In the genomic region with DNA sequence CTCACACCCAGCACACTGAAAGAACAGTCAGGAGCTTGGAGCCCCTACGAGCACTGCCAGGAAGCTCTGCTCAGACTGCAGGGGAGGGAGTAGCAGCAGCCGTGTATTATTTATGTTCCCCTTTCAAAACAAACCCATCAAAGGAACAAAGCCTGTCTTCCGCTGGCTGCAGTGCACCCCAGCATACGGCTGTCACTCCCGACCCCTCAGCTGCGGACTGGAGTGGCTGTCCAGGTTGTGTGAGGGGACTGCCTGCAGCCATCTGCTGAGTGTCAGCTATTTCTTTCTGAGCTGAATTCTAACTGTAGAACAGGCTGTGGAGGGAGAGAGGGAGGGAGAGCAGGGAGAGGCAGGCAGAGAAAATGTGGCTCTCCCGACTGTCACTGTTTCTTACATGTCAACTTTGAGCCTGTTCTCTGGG, we compare ENCODE assay signal across 8 mouse cellular contexts.
A peak's percentile ranks its signal among the peaks of the same experiment; 100 is the strongest.
DNase-seq lines count a peak whose midpoint lies in the region; ATAC-seq lines count a peak whose summit lies in the region.

No protein-coding gene starts in this region.

- peak overlapping the region; percentile 51 for H3K4me2 ChIP-seq in heart, embryonic 14.5 days (ENCODE audit: low read length)
- peak overlapping the region; percentile 51 for H3K4me2 ChIP-seq in hindbrain, embryonic 14.5 days (replicated peaks)
- peak overlapping the region; percentile 38 for H3K4me2 ChIP-seq in stomach, embryonic 16.5 days (ENCODE audit: low read depth, low read length)

- H3K4me3 ChIP-seq in heart, embryonic 14.5 days (ENCODE audit: control insufficient read depth in 1 of 2, insufficient read depth in 1 of 2, low read depth in 1 of 2, low read length in 2 of 2) = peak overlapping the region; percentile 17 to 32
- H3K4me3 ChIP-seq in hindbrain, embryonic 14.5 days (replicated peaks; ENCODE audit: low read length) = no peak overlapping the region
- peak overlapping the region; percentile 24 for H3K4me3 ChIP-seq in stomach, embryonic 16.5 days (replicated peaks; ENCODE audit: low read length)

- H3K27ac ChIP-seq in heart, embryonic 14.5 days (replicated peaks in 1 of 2; ENCODE audit: control insufficient read depth in 1 of 2, insufficient read depth in 1 of 2, low read depth in 2 of 2, low read length in 2 of 2) = peak overlapping the region; percentile 20 to 75
- peak overlapping the region; percentile 78 for H3K27ac ChIP-seq in hindbrain, embryonic 14.5 days
- no peak overlapping the region for H3K27ac ChIP-seq in stomach, embryonic 16.5 days (ENCODE audit: low read length)

- peaks cover 9 to 14% of the 10 kb centered on the region in 2 experiments; a peak in 2 of 4 replicates for H3K4me1 ChIP-seq in heart, embryonic 14.5 days (ENCODE audit: control insufficient read depth in 2 of 2, insufficient read depth in 2 of 2, low read length in 2 of 2)
- peaks cover 21% of the 10 kb centered on the region for H3K4me1 ChIP-seq in hindbrain, embryonic 14.5 days (replicated peaks; ENCODE audit: control insufficient read depth, insufficient read depth, low read length)
- H3K4me1 ChIP-seq in stomach, embryonic 16.5 days (ENCODE audit: control insufficient read depth, insufficient read depth, low read length) = peaks cover 3% of the 10 kb centered on the region; the same call in 1 of the 2 replicates

- 0 out of 2 replicates have a peak overlapping the region, but pooled peaks have one; percentile 39 for H3K9ac ChIP-seq in heart, embryonic 14.5 days (ENCODE audit: low read length)
- H3K9ac ChIP-seq in hindbrain, embryonic 14.5 days = peak overlapping the region; percentile 46
- H3K9ac ChIP-seq in stomach, embryonic 16.5 days (ENCODE audit: low read length) = peak overlapping the region; percentile 63; the same call in 1 of the 2 replicates

- H3K9me3 ChIP-seq in heart, embryonic 14.5 days (ENCODE audit: control insufficient read depth, low read length) = no peaks in the 10 kb centered on the region
- H3K9me3 ChIP-seq in hindbrain, embryonic 14.5 days (ENCODE audit: control insufficient read depth, low read length) = no peaks in the 10 kb centered on the region
- H3K9me3 ChIP-seq in stomach, embryonic 16.5 days (replicated peaks; ENCODE audit: control insufficient read depth, low read length) = no peaks in the 10 kb centered on the region

- no peak; the same call in 1 of the 2 replicates for ATAC-seq in heart, embryonic 14.5 days (ENCODE audit: insufficient number of reproducible peaks, insufficient read depth, low FRiP score, low read depth)
- peak; percentile 75 for ATAC-seq in hindbrain, embryonic 14.5 days (ENCODE audit: low FRiP score)
- ATAC-seq in megakaryocyte progenitor cell, adult 5-6 weeks (replicated peaks; ENCODE audit: poor library complexity) = peak; percentile 48
- peak; percentile 33; the same call in 1 of the 2 replicates for ATAC-seq in stomach, embryonic 16.5 days (ENCODE audit: insufficient read depth, low FRiP score)

- DNase-seq in heart, adult 18-20 months = no peak
- peak; percentile 59 for DNase-seq in embryo, embryonic 11 days
- DNase-seq in hindbrain, embryonic 14.5 days (ENCODE audit: low spot score) = no peak
- DNase-seq in T-cell, adult 2 months (ENCODE audit: low spot score) = no peak
- DNase-seq in gastrocnemius, adult 18-20 months (ENCODE audit: low spot score) = no peak

- no peaks in the 10 kb centered on the region for H3K27me3 ChIP-seq in heart, embryonic 14.5 days (ENCODE audit: control insufficient read depth, insufficient read depth, low read length)
- H3K27me3 ChIP-seq in hindbrain, embryonic 14.5 days (ENCODE audit: control insufficient read depth, insufficient read depth, low read length) = no peaks in the 10 kb centered on the region
- H3K27me3 ChIP-seq in stomach, embryonic 16.5 days (ENCODE audit: control insufficient read depth, insufficient read depth, low read length) = no peaks in the 10 kb centered on the region

- WGBS in heart, embryonic 14.5 days = 9% methylated on average over 7 of the region's 7 CpGs
- WGBS in hindbrain, embryonic 14.5 days = 4% methylated on average over 7 of the region's 7 CpGs
- WGBS in stomach, embryonic 16.5 days = 12% methylated on average over 7 of the region's 7 CpGs

- no peaks in the 10 kb centered on the region for H3K36me3 ChIP-seq in heart, embryonic 14.5 days (ENCODE audit: control insufficient read depth, insufficient read depth, low read length)
- no peaks in the 10 kb centered on the region for H3K36me3 ChIP-seq in hindbrain, embryonic 14.5 days (replicated peaks; ENCODE audit: control insufficient read depth, insufficient read depth)
- no peaks in the 10 kb centered on the region for H3K36me3 ChIP-seq in stomach, embryonic 16.5 days (ENCODE audit: control insufficient read depth, insufficient read depth, low read length)
